Mouse (Mus musculus): ENCODE measurements around the gene Ddb2.

- TF ChIP-seq CTCF (IDR thresholded peaks at IDR 0.05; ENCODE audit: borderline replicate concordance, insufficient read depth, low read length) (no peak), POLR2A (IDR thresholded peaks at IDR 0.05; ENCODE audit: low read depth, low read length) (no peak)
These were observed 53.7 kb downstream of the Ddb2 start for GRCm38 (mm10) chr2:91183148-91183513.

Measured in embryonic fibroblast, embryonic 13.5 days (primary cell).